In the genomic region with DNA sequence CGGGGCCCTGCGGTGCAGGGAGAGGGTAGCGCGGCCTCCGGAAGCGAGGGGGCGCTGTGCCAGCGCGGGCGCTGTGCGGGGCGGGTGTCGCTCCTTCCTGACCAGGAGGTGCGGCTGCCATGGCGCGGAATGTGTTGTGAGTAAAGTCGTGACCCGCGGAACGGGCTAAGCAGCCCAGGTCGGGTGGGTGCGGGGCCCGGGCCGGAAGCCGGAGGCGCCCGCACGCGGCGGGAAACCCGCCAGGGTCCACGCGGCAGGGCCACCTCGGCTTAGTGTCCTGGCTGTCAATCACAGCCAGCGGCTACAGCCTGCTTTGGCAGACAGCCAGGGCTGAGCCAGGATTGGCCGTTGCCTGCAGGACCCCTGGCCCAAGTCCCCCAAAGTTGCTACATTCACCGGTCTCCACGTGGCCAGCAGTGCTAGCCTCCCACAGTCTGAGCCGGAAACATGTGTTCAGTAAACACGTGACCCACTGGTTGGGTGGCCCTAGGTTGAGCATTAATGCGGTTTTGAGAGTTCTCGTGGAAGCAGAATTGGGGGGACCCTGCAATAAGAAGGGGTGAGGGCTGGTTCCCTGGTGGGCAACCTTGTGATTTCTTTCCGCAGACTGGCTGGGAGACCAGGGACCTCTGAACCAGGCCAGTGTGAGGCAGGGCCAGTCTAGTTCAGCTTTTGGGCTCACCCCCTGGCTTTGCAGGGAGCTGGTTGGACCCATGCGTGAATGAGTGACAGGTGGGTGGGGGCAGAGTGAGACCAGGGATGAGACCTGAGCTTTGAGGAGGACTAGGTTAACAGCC, we compare ENCODE assay signal across 8 mouse cellular contexts. TPM values are rescaled to one million over a fixed set of nuclear protein-coding genes. Genes with fewer than 3 reads are reported as not detected.
DNase-seq lines count a peak whose midpoint lies in the region; ATAC-seq lines count a peak whose summit lies in the region.

No protein-coding gene starts in this region.

- H3K36me3 ChIP-seq in hindbrain, embryonic 12.5 days, result 0 out of 2 replicates have a peak, but pooled peaks cover 7% of the 10 kb centered on the region

- H3K4me2 ChIP-seq in hindbrain, embryonic 12.5 days (replicated peaks), result peak overlapping the region; percentile 66

- peak overlapping the region; percentile 83 for H3K27ac ChIP-seq in hindbrain, embryonic 12.5 days

- ATAC-seq in hindbrain, embryonic 12.5 days (ENCODE audit: low FRiP score), result peak; percentile 89

- H3K4me1 ChIP-seq in hindbrain, embryonic 12.5 days, result peaks cover 28% of the 10 kb centered on the region

- H3K4me3 ChIP-seq in hindbrain, embryonic 12.5 days, result peak overlapping the region; percentile 64

- peak overlapping the region; percentile 67 for H3K9ac ChIP-seq in hindbrain, embryonic 12.5 days

- WGBS in hindbrain, embryonic 12.5 days, result under 1% methylated on average over 44 of the region's 44 CpGs

- H3K27me3 ChIP-seq in hindbrain, embryonic 12.5 days, result no peaks in the 10 kb centered on the region

- DNase-seq in NIH3T3 (ENCODE audit: low read depth), result peak; percentile 82
- DNase-seq in cerebellum, adult 9-11 months, result peak; percentile 89
- peak; percentile 80 to 83 for DNase-seq in frontal cortex, postnatal 10 days (ENCODE audit: low spot score in 2 of 2)
- DNase-seq in layer of hippocampus, postnatal 14 days (ENCODE audit: low spot score in 2 of 2), result peak; percentile 85 to 87
- DNase-seq in lung, postnatal 10 days, result peak; percentile 92
- DNase-seq in ovary, postnatal 14 days (ENCODE audit: low spot score), result peak; percentile 89
- peak; percentile 80 to 94 for DNase-seq in thymus, postnatal 10 days (ENCODE audit: low spot score in 2 of 2)

- H3K9me3 ChIP-seq in hindbrain, embryonic 12.5 days (replicated peaks), result no peaks in the 10 kb centered on the region

RNA-seq across cellular contexts. Expression of a gene that starts 0.8 kb away (rescaled TPM):
- 8.4 and 13.4 TPM in 2 replicates for polyA plus RNA-seq in hindbrain, embryonic 12.5 days (2016; fragmentation: Nextera tagmentation; extraction: Ambion mirVana)
- 1 to 10 TPM; 4.2 to 5.1 TPM for total RNA-seq in layer of hippocampus, postnatal 14 days (2021)

RNA-seq across cellular contexts. Expression of a gene that starts 34.6 kb away (rescaled TPM):
- polyA plus RNA-seq in hindbrain, embryonic 12.5 days (2016; fragmentation: Nextera tagmentation; extraction: Ambion mirVana), result 1.8 and 5.8 TPM in 2 replicates
- under 1 TPM; 0.92 to 0.95 TPM for total RNA-seq in layer of hippocampus, postnatal 14 days (2021)

Comparison
In these comparisons a context has a peak if more than half of its experiments do, and no peak if none do; other contexts are left out.
1. Peak in every context shown above with its lines: DNase-seq, ATAC-seq, H3K4me3 ChIP-seq and H3K27ac ChIP-seq.